Mouse (Mus musculus) C2C12 (cell line): ENCODE results near the gene Lifr. TPM values are rescaled to one million over a fixed set of nuclear protein-coding genes. Genes with fewer than 3 reads are reported as not detected.

Source experiments
- H3K27me3 ChIP-seq: one replicate; pipeline ENCODE4 v1.6.1; 2011; ENCODE audit not compliant: control insufficient read depth, insufficient read depth, insufficient read length
- H3K36me3 ChIP-seq: one replicate; pipeline ENCODE4 v1.6.1; 2011; ENCODE audit not compliant: control insufficient read depth, insufficient read depth
- H3K4me3 ChIP-seq: one replicate; pipeline ENCODE4 v1.5.1; 2011; ENCODE audit warnings: mild to moderate bottlenecking, control low read depth; ENCODE audit not compliant: poor library complexity, insufficient read depth, severe bottlenecking
- H3K79me2 ChIP-seq: one replicate; pipeline ENCODE4 v1.6.1; 2011; ENCODE audit not compliant: control insufficient read depth, insufficient read depth
- H3K79me3 ChIP-seq: one replicate; pipeline ENCODE4 v1.6.1; 2011; ENCODE audit warnings: low read depth, control low read depth
- H3ac ChIP-seq: one replicate; pipeline ENCODE3; 2011; ENCODE audit warnings: low read depth; ENCODE audit not compliant: control insufficient read depth, insufficient read length
- CEBPB ChIP-seq: IDR thresholded peaks from one replicate; pipeline ENCODE4 v1.6.1; 2011; ENCODE audit warnings: low read depth, mild to moderate bottlenecking, control low read depth, moderate library complexity
- CTCF ChIP-seq: IDR thresholded peaks from one replicate; pipeline ENCODE4 v1.5.1; 2011; ENCODE audit not compliant: control insufficient read depth, insufficient read depth, insufficient read length
- FOSL1 ChIP-seq: IDR thresholded peaks from one replicate; pipeline ENCODE4 v1.8.0; 2011; ENCODE audit warnings: mild to moderate bottlenecking, low read length; ENCODE audit not compliant: poor library complexity, insufficient read depth, severe bottlenecking
- MAX ChIP-seq: IDR thresholded peaks from one replicate; pipeline ENCODE4 v1.6.1; 2011; ENCODE audit warnings: mild to moderate bottlenecking, control low read depth
- MYOD1 ChIP-seq: IDR thresholded peaks from one replicate; pipeline ENCODE4 v1.6.1; 2011; ENCODE audit warnings: low read depth; ENCODE audit not compliant: control insufficient read depth, insufficient read length
- MYOG ChIP-seq: IDR thresholded peaks from one replicate; pipeline ENCODE4 v1.6.1; 2011; ENCODE audit not compliant: control insufficient read depth, insufficient read length; ENCODE audit errors: extremely low read depth
- USF1 ChIP-seq: IDR thresholded peaks from one replicate; pipeline ENCODE4 v1.6.1; 2011; ENCODE audit warnings: low read depth, mild to moderate bottlenecking, control low read depth, moderate library complexity
- polyA plus RNA-seq: library from polyadenylated mRNA; unstranded; fragments of >200 nt; fragmentation: generic; extraction: Trizol; gene quantifications from one replicate; pipeline ENCODE4 v1.2.1, GENCODE M21; 2012; ENCODE audit warnings: missing spikeins

Gene Lifr
- polyA plus RNA-seq, 1 experiment: 15.2 TPM

GRCm38 (mm10) chr15:7215845-7216244 is 125.4 kb downstream of the Lifr start:
- no peak overlapping the region for H3ac ChIP-seq
- no peaks in the 10 kb centered on the region for H3K79me3 ChIP-seq
- TF ChIP-seq CEBPB: no peak
- TF ChIP-seq MYOD1: no peak
- TF ChIP-seq MAX: no peak
- no peak for TF ChIP-seq FOSL1
- no peak for TF ChIP-seq USF1
- no peak for TF ChIP-seq CTCF
- TF ChIP-seq MYOG: no peak
- H3K79me2 ChIP-seq: no peaks in the 10 kb centered on the region
- H3K36me3 ChIP-seq: no peaks in the 10 kb centered on the region
- no peak overlapping the region for H3K4me3 ChIP-seq
- H3K27me3 ChIP-seq: no peaks in the 10 kb centered on the region

- TF ChIP-seq CTCF: no peak
- no peak for TF ChIP-seq USF1
- no peak for TF ChIP-seq FOSL1
- no peak for TF ChIP-seq MYOG
- no peak for TF ChIP-seq MYOD1
- peak; percentile 21 for TF ChIP-seq MAX
Observed at GRCm38 (mm10) chr15:7216581-7217272, 126.3 kb downstream of the Lifr start.

GRCm38 (mm10) chr15:7217273-7217598 is 126.8 kb downstream of the Lifr start:
- Histone ChIP-seq H3K79me3 (no peaks in the 10 kb centered on the region), H3K79me2 (no peaks in the 10 kb centered on the region), H3K4me3 (no peak overlapping the region), H3ac (no peak overlapping the region), H3K36me3 (no peaks in the 10 kb centered on the region), H3K27me3 (no peaks in the 10 kb centered on the region)
- TF ChIP-seq MYOD1 (peak; percentile 75), CEBPB (no peak)

More at GRCm38 (mm10) chr15:7216581-7217272, 126.3 kb downstream of the Lifr start:
- Histone ChIP-seq H3K4me3 (no peak overlapping the region), H3K79me2 (no peaks in the 10 kb centered on the region), H3K79me3 (no peaks in the 10 kb centered on the region), H3K27me3 (no peaks in the 10 kb centered on the region), H3K36me3 (no peaks in the 10 kb centered on the region), H3ac (no peak overlapping the region)

GRCm38 (mm10) chr15:7222809-7223208 is 132.4 kb downstream of the Lifr start:
- no peak overlapping the region for H3K4me3 ChIP-seq
- H3K36me3 ChIP-seq: no peaks in the 10 kb centered on the region
- no peaks in the 10 kb centered on the region for H3K79me2 ChIP-seq
- H3ac ChIP-seq: no peak overlapping the region
- H3K27me3 ChIP-seq: no peaks in the 10 kb centered on the region
- no peaks in the 10 kb centered on the region for H3K79me3 ChIP-seq
- TF ChIP-seq CEBPB (no peak), FOSL1 (no peak), CTCF (no peak), MAX (no peak), USF1 (no peak), MYOD1 (no peak), MYOG (no peak)

- Histone ChIP-seq H3K27me3 (no peaks in the 10 kb centered on the region), H3K79me2 (no peaks in the 10 kb centered on the region), H3K79me3 (no peaks in the 10 kb centered on the region), H3K36me3 (no peaks in the 10 kb centered on the region), H3K4me3 (no peak overlapping the region), H3ac (no peak overlapping the region)
- TF ChIP-seq MYOG (no peak), MAX (no peak), USF1 (no peak), FOSL1 (no peak), MYOD1 (no peak), CEBPB (no peak), CTCF (no peak)
Observed at GRCm38 (mm10) chr15:7224151-7224775, 133.8 kb downstream of the Lifr start.

- H3K79me3 ChIP-seq: no peaks in the 10 kb centered on the region
- H3K4me3 ChIP-seq: no peak overlapping the region
- no peaks in the 10 kb centered on the region for H3K27me3 ChIP-seq
Observed at GRCm38 (mm10) chr15:7226225-7226624, 135.8 kb downstream of the Lifr start.

More at GRCm38 (mm10) chr15:7226225-7226624, 135.8 kb downstream of the Lifr start:
- Histone ChIP-seq H3ac (no peak overlapping the region), H3K36me3 (no peaks in the 10 kb centered on the region), H3K79me2 (no peaks in the 10 kb centered on the region)
- no peak for TF ChIP-seq USF1
- TF ChIP-seq CEBPB: no peak
- peak; percentile 98 for TF ChIP-seq CTCF
- no peak for TF ChIP-seq FOSL1
- TF ChIP-seq MAX: peak; percentile 44
- peak; percentile 79 for TF ChIP-seq MYOD1
